Mouse (Mus musculus): ENCODE measurements around the gene Micu1.

DNA sequence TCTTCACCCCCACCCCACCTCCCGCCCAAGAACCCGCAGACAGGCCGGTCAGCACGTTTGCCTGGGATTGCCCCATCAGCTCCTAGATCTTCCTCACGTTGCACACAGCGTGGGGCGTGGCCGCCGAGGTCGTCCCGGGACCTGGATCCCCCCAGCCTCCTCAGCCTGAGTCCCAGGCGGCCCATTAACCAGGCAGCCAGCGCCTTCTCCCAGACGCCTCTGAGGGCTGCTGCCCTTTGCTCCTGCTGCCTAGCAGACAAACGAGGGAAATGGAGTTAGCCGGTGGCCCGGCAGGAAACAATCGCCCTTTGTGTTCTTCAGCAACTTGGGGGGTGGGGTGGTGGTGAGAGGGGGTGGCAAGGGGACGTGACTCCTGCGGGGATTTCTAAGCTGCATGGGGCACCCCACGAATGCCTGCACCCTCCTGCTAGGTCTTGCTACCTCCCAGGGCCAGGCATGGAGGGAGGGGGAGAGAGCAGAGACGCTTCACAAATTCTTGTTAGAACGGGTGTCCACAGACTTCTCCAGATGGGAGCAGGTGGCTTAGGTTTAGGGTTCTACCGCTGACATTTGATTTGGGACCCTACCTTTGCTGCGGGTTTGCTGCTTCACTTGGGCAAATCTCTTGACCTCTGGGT is 209.4 kb downstream of the Micu1 start:
- TF ChIP-seq ZC3H11A (IDR thresholded peaks at IDR 0.05; ENCODE audit: borderline replicate concordance, low read depth, low read length) = no peak
- no peak for TF ChIP-seq MAFK (IDR thresholded peaks at IDR 0.05; ENCODE audit: insufficient read depth, low read depth, low read length)
- TF ChIP-seq ZNF384 (IDR thresholded peaks at IDR 0.05; ENCODE audit: low read depth, low read length) = no peak
